Mouse (Mus musculus) limb, embryonic 12.5 days (tissue): ENCODE data around the gene Lhcgr. TPM values are rescaled to one million over a fixed set of nuclear protein-coding genes. Genes with fewer than 3 reads are reported as not detected.

ENCODE experiments used
- polyA plus RNA-seq: library from polyadenylated mRNA; unstranded; fragments of >200 nt; fragmentation: Nextera tagmentation; extraction: Ambion mirVana; gene quantifications from 2 replicates; pipeline ENCODE4 v1.2.1, GENCODE M21; 2016

Lhcgr gene
- polyA plus RNA-seq, 1 experiment from 2014 or later, result 0.35 TPM

Other genes starting within 250 kb of the Lhcgr start
- 4.8 and 6.1 TPM in 2 replicates for gene Ston1, start 194.3 kb downstream of the Lhcgr start, polyA plus RNA-seq
- 0.49 TPM in 1 of 2 replicates, not detected in the other for gene Gtf2a1l, start 123.3 kb downstream of the Lhcgr start, polyA plus RNA-seq